Mouse (Mus musculus) lung, embryonic 16.5 days (tissue): Measurements from ENCODE around the gene Cuedc2. TPM values are rescaled to one million over a fixed set of nuclear protein-coding genes. Genes with fewer than 3 reads are reported as not detected.
A peak's percentile ranks its signal among the peaks of the same experiment; 100 is the strongest.

Source experiments
- ATAC-seq: fragments of 200-750 bp; cut with Nextera tagmentation; 2 replicates; pipeline ENCODE4 v1.8.0; 2017; ENCODE audit warnings: low read depth, mild to moderate bottlenecking, moderate library complexity
- H3K27ac ChIP-seq: fragments of 300-500 bp; sonication (generic); 2 replicates; pipeline ENCODE4 v1.5.1; 2014; ENCODE audit warnings: mild to moderate bottlenecking, control low read depth, low read length
- H3K27me3 ChIP-seq: fragments of 300-500 bp; sonication (generic); 2 replicates; pipeline ENCODE4 v1.6.1; 2014; ENCODE audit warnings: low read depth, low read length, mixed read lengths; ENCODE audit not compliant: control insufficient read depth, insufficient read depth
- H3K36me3 ChIP-seq: fragments of 300-500 bp; sonication (generic); 2 replicates; pipeline ENCODE4 v1.6.1; 2014; ENCODE audit warnings: low read length; ENCODE audit not compliant: control insufficient read depth, insufficient read depth
- H3K4me1 ChIP-seq: fragments of 300-500 bp; sonication (generic); replicated peaks from 2 replicates; pipeline ENCODE4 v1.6.1; 2014; ENCODE audit warnings: low read length, mixed read lengths; ENCODE audit not compliant: control insufficient read depth, insufficient read depth
- H3K4me2 ChIP-seq: fragments of 300-500 bp; sonication (generic); 2 replicates; pipeline ENCODE4 v1.6.1; 2014; ENCODE audit warnings: low read depth, low read length, control low read depth
- H3K4me3 ChIP-seq: fragments of 300-500 bp; sonication (generic); 2 replicates; pipeline ENCODE4 v1.5.1; 2014; ENCODE audit warnings: mild to moderate bottlenecking, low read length, control low read depth
- H3K9ac ChIP-seq: fragments of 300-500 bp; sonication (generic); 2 replicates; pipeline ENCODE4 v1.6.1; 2014; ENCODE audit warnings: low read length, control low read depth
- H3K9me3 ChIP-seq: fragments of 300-500 bp; sonication (generic); 2 replicates; pipeline ENCODE4 v1.6.1; 2016; ENCODE audit warnings: low read length; ENCODE audit not compliant: control insufficient read depth
- WGBS: fragments of 180-500 bp; shearing (Covaris S2); extraction: QIAGEN DNeasy Blood & Tissue Kit; methylation state at CpG from one replicate; pipeline ENCODE4 v1.1.7; 2014; 5-methylcytosine and 5-hydroxymethylcytosine counted together
- polyA plus RNA-seq: library from polyadenylated mRNA; unstranded; fragments of >200 nt; fragmentation: Nextera tagmentation; extraction: Ambion mirVana; gene quantifications from 2 replicates; pipeline ENCODE4 v1.2.1, GENCODE M21; 2015

Cuedc2 gene
- polyA plus RNA-seq: 144 and 153 TPM in 2 replicates

DNA sequence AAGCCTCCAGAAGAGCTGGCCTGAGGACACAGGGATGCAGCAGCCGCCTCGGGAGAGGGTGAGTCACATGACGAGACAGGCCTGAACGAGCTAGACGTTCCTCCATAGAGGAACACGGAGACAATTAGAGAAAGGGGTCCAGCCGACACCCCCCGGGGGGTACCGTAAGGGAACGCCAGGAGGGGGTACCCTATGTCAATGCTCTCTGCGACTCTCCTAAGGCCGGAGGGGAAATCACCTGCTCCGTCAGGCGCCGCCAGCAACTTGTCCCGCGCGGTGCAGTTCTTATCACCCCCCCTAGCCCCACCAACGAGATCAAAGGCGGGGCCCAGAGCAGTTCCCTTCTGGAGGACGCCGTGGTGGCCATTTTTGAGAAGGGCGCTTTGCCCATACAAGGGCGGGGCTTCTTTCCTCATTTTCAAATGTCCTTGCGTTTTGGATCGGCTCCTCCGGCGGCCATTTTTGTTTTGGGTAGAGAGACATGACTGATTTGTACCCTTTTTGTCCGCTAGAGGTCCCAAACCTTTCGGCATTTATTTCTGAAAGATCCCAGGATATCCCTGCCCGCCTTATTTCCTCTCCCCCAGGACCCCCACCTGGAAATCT, at the start of gene Cuedc2:
Cuedc2 (minus strand) TSS at position 372 of the 606 bp plus-strand sequence.
- Histone ChIP-seq H3K4me1 (peaks cover 15% of the 10 kb centered on the region), H3K36me3 (no peaks in the 10 kb centered on the region), H3K4me2 (peak within 1 kb of the TSS; percentile 73), H3K27me3 (no peaks in the 10 kb centered on the region), H3K9ac (peak within 1 kb of the TSS; percentile 88), H3K9me3 (no peaks in the 10 kb centered on the region), H3K27ac (peak within 1 kb of the TSS; percentile 69), H3K4me3 (peak within 1 kb of the TSS; percentile 86)
- under 1% methylated on average over 31 of the region's 31 CpGs for WGBS
- ATAC-seq: peak; percentile 92

GRCm38 (mm10) chr19:46382275-46382674, 43.8 kb upstream of the Cuedc2 start:
- peaks cover 66% of the 10 kb centered on the region for H3K36me3 ChIP-seq
- no peak overlapping the region for H3K27ac ChIP-seq
- H3K9ac ChIP-seq: no peak overlapping the region
- no peak overlapping the region for H3K4me3 ChIP-seq
- ATAC-seq: no peak
- no peak overlapping the region for H3K4me2 ChIP-seq
- no peaks in the 10 kb centered on the region for H3K9me3 ChIP-seq
- H3K4me1 ChIP-seq: no peaks in the 10 kb centered on the region
- 86% methylated on average over 9 of the region's 9 CpGs for WGBS
- H3K27me3 ChIP-seq: no peaks in the 10 kb centered on the region

GRCm38 (mm10) chr19:46375891-46376290, 37.4 kb upstream of the Cuedc2 start:
- Histone ChIP-seq H3K36me3 (peaks cover 37% of the 10 kb centered on the region), H3K9me3 (no peaks in the 10 kb centered on the region), H3K4me2 (no peak overlapping the region), H3K4me3 (no peak overlapping the region), H3K9ac (no peak overlapping the region), H3K27ac (no peak overlapping the region), H3K4me1 (peaks cover 5% of the 10 kb centered on the region; the same call in 1 of the 2 replicates), H3K27me3 (no peaks in the 10 kb centered on the region)
- ATAC-seq: no peak
- WGBS: 27% methylated on average over 4 of the region's 4 CpGs

DNA sequence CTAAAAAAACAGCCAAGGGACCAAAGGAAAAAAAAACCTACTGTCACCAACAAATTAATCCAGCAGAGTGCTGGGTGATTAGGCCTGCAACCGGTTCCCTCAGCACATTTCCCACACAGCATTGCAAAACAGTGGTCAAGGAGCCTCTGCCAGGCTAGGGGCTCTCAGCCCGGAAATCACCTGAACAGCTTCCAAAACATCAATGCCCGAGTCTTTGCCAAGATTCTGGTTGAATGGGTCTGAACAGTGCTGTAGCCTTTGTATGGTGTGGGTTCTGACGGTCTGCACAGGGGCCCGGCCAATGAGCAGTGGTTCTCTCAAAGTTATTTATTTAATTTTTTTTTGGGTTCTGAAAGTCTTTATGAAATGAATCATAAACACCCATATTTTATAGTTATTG, 37.0 kb upstream of the Cuedc2 start:
- 50% methylated on average over 5 of the region's 5 CpGs for WGBS
- Histone ChIP-seq H3K9me3 (no peaks in the 10 kb centered on the region), H3K4me1 (peaks cover 5% of the 10 kb centered on the region; the same call in 1 of the 2 replicates), H3K9ac (no peak overlapping the region), H3K4me2 (no peak overlapping the region), H3K27ac (no peak overlapping the region), H3K27me3 (no peaks in the 10 kb centered on the region), H3K36me3 (peaks cover 33% of the 10 kb centered on the region), H3K4me3 (no peak overlapping the region)
- ATAC-seq: no peak

DNA sequence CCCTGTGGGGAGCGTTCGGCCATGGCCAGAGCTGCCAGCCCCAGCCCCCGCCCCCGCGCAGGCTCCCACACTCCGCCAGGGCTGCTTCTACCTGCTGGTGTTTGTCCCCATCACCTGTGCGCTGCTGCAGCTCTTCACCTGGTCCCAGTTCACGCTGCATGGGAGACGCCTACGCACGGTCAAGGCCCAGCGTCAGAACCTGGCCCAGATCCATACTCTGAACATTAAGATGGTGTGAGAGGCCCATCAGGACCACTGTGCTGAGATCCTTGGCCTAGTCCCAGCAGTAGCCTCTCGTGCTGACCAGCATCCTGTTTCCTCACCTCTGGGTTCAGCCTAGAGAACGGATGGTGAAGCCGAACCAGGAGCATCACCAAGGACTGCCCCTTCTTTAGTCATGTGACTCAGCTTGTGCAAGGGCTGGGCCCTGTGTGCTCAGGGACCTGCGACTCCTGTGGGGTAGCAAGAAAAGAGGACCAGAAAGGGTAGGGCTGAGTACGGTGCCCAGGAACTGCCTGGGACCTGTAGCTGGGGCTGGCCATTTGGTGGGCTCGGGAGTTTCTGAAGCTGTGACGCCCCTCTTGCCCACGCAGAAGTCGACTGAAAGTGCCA, 36.1 kb upstream of the Cuedc2 start:
- no peaks in the 10 kb centered on the region for H3K9me3 ChIP-seq
- 44% methylated on average over 21 of the region's 21 CpGs for WGBS
- H3K4me1 ChIP-seq: peaks cover 5% of the 10 kb centered on the region; the same call in 1 of the 2 replicates
- H3K27me3 ChIP-seq: no peaks in the 10 kb centered on the region
- peak; percentile 42 for ATAC-seq
- H3K4me3 ChIP-seq: no peak overlapping the region
- H3K9ac ChIP-seq: no peak overlapping the region
- H3K4me2 ChIP-seq: no peak overlapping the region
- peaks cover 24% of the 10 kb centered on the region for H3K36me3 ChIP-seq
- no peak overlapping the region for H3K27ac ChIP-seq

DNA sequence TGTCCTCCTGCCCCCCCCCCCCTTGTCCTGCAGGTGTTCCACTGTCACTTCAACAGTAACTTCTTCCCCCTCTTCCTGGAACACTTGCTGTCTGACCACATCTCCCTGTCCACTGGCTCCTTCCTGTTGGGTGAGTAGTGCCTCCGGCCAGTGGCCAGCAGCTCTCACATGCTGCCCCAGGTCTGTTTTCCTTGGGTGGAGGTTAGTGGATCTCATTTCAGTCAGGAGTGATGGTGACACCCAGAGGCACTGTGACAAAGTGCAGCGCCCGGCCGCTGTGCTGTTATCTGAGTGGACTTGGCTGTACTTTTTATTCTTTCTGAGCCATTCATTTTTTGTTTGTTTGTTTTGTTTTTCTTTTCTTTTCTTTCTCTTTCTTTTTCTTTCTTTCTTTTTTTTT, 30.7 kb upstream of the Cuedc2 start:
- ATAC-seq: peak; percentile 54; the same call in 1 of the 2 replicates
- H3K27me3 ChIP-seq: no peaks in the 10 kb centered on the region

GRCm38 (mm10) chr19:46367798-46368590, 29.5 kb upstream of the Cuedc2 start:
- Histone ChIP-seq H3K27ac (no peak overlapping the region), H3K27me3 (no peaks in the 10 kb centered on the region), H3K36me3 (no peaks in the 10 kb centered on the region), H3K9ac (no peak overlapping the region), H3K4me2 (no peak overlapping the region), H3K4me1 (no peaks in the 10 kb centered on the region), H3K4me3 (no peak overlapping the region), H3K9me3 (no peaks in the 10 kb centered on the region)
- no peak for ATAC-seq
- 83% methylated on average over 23 of the region's 23 CpGs for WGBS

More for the DNA sequence above, 30.7 kb upstream of the Cuedc2 start:
- no peaks in the 10 kb centered on the region for H3K36me3 ChIP-seq
- no peak overlapping the region for H3K9ac ChIP-seq
- WGBS: 16% methylated on average over 4 of the region's 4 CpGs
- no peak overlapping the region for H3K27ac ChIP-seq
- no peaks in the 10 kb centered on the region for H3K4me1 ChIP-seq
- H3K4me2 ChIP-seq: no peak overlapping the region
- no peak overlapping the region for H3K4me3 ChIP-seq
- H3K9me3 ChIP-seq: no peaks in the 10 kb centered on the region

DNA sequence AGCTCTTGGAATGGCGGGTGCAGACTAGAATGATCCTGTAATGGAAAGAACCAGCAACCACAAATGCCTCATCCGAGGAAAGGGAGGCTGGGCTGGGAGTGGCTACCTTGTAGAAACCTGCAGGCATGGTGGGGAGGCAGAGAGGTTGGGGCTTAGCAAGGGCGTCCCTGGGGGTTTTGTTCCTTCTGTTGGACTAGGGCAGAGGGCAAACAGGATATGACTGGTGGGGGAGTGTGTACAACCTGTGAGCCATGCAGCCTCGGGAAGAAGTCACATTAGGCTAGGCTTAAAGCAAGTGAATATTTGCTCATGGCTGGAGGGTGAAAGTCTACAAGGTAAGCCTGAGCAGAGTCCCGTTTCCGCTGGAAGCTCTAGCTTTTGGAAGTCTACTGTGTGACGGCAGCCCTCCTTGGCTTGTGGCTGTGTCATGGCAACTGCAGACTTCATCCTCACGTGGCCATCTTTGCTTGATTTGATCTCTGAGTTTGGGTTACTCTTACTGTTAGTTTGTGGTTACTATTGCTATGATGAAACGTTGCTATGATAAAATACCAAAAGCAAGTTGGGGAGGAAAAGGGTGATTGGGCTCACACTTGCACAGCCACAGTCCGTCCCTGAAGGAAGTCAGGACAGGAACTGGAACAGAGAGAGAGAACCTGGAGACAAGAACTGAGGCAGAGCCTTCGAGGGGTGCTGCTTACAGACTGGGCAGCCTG, 24.9 kb upstream of the Cuedc2 start:
- Histone ChIP-seq H3K4me2 (no peak overlapping the region), H3K4me3 (no peak overlapping the region), H3K27me3 (peaks cover under 1% of the 10 kb centered on the region), H3K4me1 (0 out of 2 replicates have a peak, but pooled peaks cover 3% of the 10 kb centered on the region), H3K27ac (no peak overlapping the region), H3K9me3 (no peaks in the 10 kb centered on the region), H3K36me3 (no peaks in the 10 kb centered on the region), H3K9ac (no peak overlapping the region)
- 74% methylated on average over 11 of the region's 11 CpGs for WGBS
- ATAC-seq: no peak
